Mouse (Mus musculus): ENCODE measurements around the gene Ugt1a6b.
"Not testable (repeated sequence)": the region's sequence is repeated elsewhere in the genome, so short reads cannot be mapped to it uniquely, and the experiment has no call there.

Ugt1a6b gene

DNA sequence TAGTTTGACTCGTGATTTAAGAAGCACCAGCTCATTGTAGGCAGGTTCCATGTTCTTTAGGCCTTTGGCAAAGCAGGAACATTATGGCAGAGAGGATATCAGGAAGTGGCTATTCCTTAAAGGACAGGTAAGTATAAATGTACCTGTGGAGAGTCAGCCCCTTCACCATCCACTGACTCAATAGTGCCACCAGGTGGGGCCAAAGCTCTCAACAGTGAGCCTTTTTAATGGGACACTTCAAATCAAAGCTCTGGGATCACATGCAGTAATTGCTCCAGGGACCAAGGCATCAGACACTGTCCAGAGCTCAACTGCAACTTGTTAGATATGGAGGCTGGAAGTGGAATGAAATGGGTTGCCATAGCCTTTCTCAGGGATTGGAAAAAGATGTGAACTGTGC, 18.5 kb downstream of the Ugt1a6b start:
- DNase-seq = peak; percentile 47

DNA sequence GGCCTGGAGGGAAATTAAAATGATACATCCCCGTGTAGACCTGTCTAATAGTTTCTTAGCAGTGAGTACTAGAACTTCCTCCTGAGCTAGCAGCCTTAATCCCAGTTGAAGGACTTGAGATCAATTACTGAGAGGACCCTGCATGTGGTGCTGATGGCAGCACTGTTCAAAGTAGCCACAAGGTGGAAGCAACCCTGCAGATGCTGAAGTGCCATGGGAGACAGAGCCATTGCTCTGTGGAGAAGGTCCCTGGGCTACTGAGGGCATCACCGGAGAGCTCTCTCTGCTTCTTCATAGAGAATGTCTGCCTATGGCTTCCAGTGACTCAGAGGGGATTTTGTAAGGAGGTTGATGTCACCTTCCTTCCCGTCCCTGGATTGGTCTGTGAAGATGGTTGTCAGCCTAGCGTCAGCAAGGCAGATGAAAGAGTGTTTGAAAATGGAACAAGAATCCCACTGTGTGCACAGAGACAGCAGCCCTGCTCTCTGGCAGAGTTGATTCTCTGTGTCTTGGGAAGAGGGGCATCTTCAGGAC, 22.8 kb downstream of the Ugt1a6b start:
- not testable (repeated sequence) for DNase-seq

DNA sequence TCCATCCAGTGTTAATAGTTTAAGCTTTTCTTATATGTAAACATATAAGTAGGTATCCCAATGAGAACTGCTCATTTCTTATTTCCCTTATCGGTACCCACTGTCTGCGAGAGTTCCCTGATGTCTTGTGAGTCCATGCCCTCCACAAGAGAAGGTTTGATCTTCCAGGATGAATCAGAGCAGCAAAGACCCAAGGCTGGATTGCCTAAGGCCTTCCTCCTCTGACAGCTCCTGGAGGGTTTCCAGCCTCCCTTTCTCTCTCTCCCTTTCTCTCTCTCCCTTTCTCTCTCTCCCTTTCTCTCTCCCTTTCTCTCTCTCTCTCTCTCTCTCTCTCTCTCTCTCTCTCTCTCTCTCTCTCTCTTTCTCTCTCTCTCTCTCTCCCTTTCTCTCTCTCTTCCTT, 26.0 kb downstream of the Ugt1a6b start:
- DNase-seq = not testable (repeated sequence)

DNA sequence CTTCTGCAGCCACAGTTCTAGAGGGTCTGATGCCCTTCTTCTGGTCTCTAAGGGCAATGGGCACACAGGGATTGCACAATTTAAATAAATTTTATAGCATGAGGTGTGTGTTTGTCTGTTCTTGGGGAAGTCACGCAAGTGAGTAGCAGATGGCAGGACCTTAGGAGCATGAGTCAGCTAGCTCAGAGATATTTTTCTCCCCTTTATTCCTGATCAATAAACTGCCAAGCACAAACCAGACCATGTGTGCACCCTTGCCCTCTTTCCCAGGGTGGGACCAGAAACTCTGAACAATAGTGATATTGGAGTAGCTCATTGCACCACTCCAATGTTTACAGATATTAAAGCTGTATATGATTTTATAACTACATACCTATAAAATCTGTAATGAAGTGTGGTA, 27.2 kb downstream of the Ugt1a6b start:
- not testable (repeated sequence) for DNase-seq

DNA sequence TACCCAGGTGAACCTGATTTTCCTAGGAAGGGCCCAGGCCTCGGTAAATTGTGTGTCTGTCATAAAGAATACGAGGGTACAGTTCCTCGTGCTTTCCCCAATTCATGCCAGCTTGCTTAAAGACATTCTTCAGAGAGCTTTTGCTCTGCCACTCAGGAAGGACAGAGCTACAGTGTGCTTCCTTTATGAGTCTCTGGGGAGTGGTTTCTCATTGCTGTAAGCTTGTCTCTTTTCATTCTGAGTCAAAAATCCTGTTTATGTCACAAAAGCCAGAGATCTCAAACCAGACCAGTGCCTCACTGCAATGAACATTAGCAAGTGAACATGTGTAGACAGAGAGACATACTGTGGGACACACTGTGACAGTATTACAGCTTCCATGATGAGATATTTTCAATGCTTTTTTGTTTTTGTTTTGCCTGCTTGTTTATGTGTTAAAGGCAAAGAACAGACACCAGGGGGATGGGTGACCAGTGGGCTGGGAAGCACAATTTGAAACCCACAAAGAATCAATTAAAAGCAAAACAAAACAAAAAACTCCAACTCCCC, 30.9 kb downstream of the Ugt1a6b start:
- no peak for DNase-seq

DNA sequence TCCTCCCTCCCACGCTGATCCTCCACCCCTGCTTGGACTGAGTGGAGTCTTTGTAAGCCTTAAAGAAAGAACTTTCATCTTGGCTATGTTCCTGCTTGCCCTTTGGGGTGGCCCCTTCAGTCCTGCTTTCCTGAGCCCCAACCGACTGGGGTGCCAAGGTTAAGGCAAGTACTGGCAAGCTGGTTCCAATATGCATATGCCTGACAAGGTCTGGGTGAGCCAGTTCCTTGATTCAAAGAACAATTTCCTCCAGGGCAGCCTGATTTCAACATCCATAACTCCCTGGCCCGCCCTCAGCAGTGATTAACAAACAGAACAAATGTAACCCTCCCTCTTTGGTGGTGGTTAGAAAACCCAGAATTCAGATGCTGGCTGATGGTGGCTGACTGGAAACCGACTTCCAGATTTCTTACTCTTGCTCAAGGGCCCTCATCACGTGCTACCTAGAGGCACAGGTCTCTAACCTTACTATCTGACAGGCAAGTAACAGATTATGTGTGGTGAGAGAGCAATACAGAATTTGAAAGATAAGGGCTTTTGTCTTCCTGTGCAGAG, 31.5 kb downstream of the Ugt1a6b start, which contains the start of gene Ugt1a6a:
TSS of gene Ugt1a6a (plus strand) at position 353 of the 555 bp plus-strand sequence.
- DNase-seq = peak; percentile 37

DNA sequence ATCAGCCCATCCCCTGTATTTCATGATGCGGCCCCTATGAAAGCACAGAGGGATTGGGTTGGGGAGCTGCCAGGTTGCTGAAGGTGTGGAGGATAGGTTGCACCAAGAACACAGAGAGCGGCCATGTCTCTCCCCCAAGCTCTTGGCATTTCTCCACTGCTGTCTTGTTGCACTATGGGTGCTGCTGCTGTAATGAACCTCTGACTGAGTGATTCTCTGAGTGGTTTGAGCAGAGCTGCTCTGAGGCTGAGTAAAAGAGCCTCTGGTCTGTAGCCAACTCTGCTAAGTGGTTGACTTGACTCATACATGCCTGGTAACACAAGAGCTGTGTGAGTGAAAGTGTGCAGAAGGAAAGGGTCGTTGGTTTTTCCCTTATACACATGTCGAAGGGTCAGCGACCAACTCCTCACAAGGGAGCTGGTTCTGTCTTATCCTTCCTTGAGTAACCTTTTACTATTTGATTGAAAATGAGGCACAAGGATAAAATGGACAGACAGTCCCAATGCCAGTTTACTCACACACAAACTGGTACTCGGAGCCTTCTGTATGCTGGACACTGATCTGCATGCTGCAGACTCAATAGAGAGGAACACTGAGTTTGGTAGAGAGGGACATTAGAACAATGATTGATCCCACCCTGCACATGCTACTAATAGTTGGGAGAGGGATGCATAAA, 32.3 kb downstream of the Ugt1a6b start:
- DNase-seq = not testable (repeated sequence)

DNA sequence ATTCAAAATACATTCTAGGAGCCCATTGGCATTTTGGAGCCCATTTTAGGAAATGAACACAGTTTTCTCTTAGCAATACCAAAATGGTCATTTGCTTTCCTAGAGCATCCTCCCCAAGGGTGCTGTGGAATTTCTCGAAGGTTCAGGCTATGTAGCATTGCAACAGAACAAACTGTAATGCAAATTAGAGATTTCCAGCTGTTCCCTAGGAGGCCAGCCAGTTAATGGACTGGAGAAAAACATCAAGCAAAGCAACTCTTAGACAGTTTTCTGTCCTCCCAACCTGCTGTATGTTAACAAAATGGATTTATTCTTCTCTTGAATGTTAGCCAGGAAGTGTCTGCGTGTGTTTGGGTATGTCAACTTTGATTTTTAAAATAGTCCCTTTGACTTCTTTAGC, 33.6 kb downstream of the Ugt1a6b start:
- DNase-seq = no peak

DNA sequence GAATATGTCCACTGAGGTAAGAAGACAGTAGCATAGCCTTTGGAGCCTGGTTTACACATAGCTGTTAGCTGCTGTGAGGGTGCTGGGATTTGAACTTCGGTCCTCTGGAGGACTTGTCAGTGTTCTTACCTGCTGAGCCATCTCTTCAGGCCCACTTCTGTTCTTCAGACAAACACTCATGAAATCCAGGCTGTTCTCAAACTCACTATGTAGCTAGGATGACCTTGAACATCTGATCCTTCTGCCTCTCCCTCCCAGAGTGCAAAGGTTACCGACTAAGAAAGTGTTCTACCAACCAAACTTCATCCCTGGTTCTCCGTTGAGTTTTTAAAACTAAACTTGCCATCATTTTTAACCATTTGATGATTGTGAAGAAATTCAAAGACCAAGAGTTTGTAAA, 34.2 kb downstream of the Ugt1a6b start:
- DNase-seq = no peak

DNA sequence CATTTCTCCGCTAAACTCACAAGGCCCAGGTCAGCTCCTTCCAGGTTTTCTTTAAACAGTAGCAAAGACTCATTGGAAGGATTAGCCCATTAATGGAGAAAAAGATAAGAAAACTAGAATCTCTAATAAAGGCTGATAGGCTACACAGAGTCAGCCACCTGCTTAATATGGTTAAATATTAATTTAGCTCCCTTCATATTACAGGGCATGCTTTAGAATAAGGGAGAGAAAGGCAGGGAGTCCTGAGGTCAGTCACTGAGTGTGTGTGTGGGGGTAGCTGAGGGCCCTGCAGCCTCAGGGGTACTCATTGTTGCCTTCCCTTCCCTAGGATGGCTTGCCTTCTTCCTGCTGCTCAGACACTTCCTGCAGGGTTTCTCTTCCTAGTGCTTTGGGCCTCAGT, 35.1 kb downstream of the Ugt1a6b start:
- no peak for DNase-seq

DNA sequence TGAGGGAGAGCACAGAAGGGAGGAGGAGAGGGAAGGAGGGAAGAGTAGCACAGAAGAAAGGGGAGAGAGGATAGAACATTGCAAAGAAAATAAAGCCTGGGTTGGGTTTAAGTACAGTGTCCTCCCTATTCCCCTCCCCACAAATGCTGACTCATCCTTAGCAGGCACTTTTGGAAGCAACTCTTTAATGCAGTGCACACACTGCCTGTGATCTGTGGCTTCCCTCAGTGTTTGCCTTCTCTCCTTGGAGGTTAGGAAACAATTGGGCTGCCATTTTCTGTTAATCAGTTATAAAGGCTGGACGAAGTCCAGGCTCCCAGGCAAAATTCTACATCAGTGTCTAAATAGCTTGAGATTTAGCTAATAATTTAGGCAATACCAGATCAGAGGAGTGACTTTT, 37.4 kb downstream of the Ugt1a6b start:
- DNase-seq = not testable (repeated sequence)

DNA sequence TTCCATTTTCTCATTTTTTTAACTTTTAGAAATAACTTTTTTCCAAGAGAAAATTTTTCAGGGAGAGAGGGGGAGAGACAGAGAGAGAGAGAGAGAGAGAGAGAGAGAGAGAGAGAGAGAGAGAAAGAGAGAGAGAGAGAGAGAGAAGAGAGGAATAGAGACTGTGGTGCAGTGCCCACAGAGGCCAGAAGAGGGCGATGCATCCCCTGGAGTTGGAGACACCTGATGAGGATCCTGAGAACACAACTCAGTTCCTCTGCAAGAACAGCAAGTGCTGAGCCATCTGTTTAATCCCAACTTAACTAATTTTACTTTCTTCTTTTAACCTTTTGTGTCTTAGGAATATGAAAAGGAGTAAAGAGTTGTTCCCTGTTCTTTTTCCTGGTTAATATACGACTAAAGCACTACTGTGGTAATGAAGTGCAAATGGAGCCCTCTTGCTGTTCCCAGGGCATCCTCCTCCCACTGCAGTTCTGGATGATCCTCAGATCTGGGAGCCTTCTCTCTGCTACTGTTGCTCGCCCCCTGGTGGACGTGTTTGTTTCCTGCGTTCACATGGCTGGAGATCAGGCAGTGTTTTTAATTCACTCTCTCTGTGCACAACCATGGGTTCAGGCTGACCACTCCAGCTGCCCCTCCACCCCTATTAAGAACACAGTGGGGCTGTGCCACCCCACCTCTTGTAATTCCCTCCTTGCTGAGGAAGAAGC, 41.1 kb downstream of the Ugt1a6b start:
- DNase-seq = peak; percentile 59

DNA sequence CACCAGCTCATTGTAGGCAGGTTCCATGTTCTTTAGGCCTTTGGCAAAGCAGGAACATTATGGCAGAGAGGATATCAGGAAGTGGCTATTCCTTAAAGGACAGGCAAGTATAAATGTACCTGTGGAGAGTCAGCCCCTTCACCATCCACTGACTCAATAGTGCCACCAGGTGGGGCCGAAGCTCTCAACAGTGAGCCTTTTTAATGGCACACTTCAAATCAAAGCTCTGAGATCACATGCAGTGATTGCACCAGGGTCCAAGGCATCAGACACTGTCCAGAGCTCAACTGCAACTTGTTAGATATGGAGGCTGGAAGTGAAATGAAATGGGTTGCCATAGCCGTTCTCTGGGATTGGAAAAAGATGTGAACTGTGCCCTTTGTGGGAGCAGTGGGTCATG, 42.2 kb downstream of the Ugt1a6b start:
- not testable (repeated sequence) for DNase-seq

DNA sequence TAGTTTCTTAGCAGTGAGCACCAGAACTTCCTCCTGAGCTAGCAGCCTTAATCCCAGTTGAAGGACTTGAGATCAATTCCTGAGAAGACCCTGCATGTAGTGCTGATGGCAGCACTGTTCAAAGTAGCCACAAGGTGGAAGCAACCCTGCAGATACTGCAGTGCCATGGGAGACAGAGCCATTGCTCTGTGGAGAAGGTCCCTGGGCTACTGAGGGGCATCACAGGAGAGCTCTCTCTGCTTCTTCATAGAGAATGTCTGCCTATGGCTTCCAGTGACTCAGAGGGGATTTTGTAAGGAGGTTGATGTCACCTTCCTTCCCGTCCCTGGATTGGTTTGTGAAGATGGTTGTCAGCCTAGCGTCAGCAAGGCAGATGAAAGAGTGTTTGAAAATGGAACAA, 47.1 kb downstream of the Ugt1a6b start:
- DNase-seq = not testable (repeated sequence)

DNA sequence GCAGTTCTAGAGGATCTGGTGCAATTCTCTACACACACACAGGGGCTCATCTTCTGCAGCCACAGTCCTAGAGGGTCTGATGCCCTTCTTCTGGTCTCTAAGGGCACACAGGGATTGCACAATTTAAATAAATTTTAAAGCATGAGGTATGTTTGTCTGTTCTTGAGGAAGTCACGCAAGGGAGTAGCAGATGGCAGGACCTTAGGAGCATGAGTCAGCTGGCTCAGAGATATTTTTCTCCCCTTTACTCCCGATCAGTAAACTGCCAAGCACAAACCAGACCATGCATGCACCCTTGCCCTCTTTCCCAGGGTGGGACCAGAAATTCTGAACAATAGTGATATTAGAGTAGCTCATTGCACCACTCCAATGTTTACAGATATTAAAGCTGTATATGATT, 55.4 kb downstream of the Ugt1a6b start:
- no peak for DNase-seq

DNA sequence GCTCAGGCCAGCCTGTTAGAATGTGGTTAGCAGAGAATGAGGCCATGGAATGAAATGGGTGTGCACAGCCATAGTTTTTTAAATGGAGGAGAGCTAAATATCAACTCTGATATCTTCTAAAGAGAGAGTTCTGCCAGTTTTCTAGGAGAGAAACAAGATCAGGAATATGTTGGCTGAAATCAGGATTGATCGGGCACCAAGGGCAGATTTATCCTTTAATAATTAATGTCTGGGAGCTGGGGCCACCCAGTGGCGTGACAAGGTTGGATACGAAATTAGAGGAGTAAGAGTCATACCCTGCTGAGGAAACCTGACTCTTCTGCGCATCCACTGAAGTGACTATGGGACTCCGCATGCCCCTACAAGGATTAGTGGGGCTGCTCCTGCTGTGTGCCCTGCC, 62.7 kb downstream of the Ugt1a6b start, which contains the start of gene Ugt1a5:
TSS of gene Ugt1a5 (plus strand) at position 302 of the 400 bp plus-strand sequence.
- no peak for DNase-seq

DNA sequence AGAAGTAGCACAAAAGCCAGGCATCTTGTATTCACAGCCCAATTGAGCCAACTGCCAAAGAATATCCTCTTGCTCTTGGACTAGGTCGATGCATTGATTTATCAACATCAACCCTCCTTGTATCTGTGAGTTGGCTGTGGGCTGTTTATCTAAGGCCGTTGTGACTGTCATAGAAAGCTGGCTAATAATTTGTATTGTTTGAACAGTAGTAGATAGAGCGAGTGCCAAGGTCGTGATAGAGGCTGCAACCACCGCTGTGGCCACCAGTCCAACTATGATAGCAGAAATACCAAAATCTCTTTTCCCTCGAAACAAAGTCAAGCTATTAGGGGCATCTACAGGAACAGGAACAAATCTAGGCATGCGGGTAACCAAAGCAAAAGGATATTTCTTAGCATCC, 69.1 kb downstream of the Ugt1a6b start:
- DNase-seq = not testable (repeated sequence)

DNA sequence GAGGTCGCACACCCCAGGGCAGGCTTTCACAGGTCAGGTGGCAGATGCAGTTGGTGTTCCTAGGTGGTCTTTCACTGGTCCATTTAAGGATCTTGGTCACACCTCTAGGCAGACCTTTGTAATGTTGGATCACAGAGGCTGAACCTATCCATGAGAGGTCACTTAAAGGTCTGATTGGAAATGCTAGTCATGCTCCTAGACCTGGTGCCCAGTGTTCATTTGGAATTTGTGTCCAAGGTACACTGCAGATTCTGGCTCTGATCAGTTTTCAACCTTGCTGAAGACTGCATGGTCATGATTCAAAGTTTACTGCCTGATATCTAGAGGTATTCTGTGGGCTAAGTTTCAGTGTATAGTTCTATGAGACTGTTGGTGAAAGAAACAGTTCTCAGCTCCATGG, 76.6 kb downstream of the Ugt1a6b start:
- no peak for DNase-seq

DNA sequence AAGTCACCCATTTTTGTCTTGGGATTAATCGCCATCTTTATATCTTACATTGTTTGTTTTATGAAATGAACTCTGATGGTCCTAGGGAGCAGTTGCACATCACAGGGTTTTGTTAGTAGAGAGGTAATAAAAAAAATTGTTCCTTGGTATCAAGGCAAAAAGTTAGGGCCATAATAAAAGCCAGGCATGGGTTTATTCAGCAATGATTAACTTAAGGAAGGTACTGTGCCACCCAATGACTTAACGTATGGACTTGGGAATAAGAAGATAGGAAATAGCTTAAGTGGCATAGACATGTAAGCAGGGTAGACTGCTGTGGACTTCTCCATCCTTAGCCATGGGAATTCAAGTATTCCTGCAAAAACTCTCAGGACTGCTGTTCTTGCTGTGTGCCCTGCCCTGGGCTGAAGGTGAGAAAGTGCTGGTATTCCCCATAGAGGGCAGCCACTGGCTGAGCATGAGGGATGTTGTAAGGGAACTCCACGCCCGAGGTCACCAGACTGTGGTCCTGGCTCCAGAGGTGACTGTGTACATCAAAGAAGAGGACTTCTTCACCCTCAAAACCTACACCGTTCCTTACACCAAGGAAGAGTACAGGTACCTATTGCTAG, 83.4 kb downstream of the Ugt1a6b start:
- no peak for DNase-seq

DNA sequence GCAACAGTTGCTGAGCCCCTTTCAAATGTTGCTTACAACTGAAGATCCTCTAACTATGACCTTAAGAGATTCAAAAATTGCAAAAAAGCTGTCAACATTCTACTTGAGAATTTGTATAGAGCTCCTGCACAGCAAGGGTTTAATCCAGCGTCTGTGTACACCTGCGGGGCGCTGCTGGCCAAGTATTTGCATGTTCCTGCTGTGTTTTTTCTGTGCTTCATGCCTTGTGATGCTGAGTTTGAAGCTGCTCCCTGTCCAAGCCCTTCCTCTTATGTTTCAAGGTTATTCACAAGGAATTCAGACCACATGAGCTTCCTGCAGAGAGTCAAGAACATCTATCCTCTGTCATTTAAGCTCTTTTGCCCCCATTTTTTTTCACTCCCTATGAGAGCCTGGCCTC, 89.1 kb downstream of the Ugt1a6b start:
- DNase-seq = no peak

DNA sequence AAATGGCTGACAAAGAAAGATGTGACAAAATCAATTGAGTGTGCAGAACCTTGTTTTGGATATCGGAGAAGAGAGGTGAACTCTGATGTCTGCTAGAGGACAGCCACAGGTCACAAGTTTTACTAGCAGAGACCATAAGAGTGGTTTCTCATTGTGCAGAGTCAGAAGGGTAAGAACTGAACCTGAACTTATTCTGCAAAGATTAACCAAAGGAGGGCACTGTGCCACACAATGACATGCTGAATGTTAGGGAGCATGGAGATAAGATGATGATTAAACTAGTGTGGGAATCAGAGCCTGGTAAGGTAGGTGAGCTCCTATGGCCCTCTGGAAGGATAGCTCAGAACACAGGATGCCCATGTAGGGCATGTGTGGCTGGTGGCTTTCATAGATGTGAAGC, 92.6 kb downstream of the Ugt1a6b start:
- DNase-seq = no peak

DNA sequence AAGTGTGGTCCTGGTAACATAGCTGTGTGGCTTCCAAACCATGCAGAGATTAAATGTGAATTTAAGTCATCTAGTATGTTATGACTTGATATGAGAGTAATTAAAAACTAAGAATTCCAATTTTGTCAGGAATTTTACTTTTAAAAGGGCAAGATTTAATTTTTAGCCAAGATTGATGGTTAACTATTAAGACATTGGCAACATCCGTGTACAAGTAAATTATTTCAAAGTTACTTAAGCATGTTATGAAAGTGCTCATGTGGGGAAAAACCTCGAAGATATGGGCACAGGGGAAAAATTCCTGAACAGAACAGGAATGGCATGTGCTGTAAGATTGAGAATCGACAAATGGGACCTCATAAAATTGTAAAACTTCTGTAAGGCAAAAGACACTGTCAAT, 94.4 kb downstream of the Ugt1a6b start:
- DNase-seq = no peak

DNA sequence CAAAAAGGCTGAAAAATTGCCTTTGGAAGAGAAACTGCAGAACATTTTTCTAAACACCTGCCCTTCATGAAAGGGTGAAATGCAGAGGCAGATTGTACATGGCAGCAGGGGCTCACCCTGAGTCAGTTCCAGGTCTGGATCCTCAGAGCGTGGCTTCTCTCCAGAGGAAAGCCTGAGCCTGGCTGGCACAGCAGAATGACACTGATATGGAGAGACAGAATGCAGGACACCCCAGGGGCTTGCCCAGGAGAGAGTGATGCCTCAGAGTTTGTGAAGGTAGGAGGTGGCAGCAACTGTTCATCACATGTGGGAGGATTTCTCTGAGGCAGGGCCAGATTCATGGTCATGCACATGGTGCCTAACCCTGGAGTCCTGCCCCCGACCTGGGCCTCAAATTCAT, 96.9 kb downstream of the Ugt1a6b start:
- DNase-seq = no peak

Data from lung, postnatal 14 days (tissue).